Mouse (Mus musculus): ENCODE results near the gene Prpf6.

- TF ChIP-seq MAFK (IDR thresholded peaks at IDR 0.05; ENCODE audit: insufficient read depth, low read depth, low read length) (no peak), CHD2 (IDR thresholded peaks at IDR 0.05; ENCODE audit: low read depth, low read length) (no peak), ZNF384 (IDR thresholded peaks at IDR 0.05; ENCODE audit: low read depth, low read length) (no peak), HCFC1 (IDR thresholded peaks at IDR 0.05; ENCODE audit: borderline replicate concordance, insufficient read depth, low read length) (no peak), ZC3H11A (IDR thresholded peaks at IDR 0.05; ENCODE audit: borderline replicate concordance, low read depth, low read length) (no peak)
These were observed 1.9 kb upstream of the Prpf6 start for GRCm38 (mm10) chr2:181589732-181590105.
